11 mouse cellular contexts compared by ENCODE assay signal in the genomic region with DNA sequence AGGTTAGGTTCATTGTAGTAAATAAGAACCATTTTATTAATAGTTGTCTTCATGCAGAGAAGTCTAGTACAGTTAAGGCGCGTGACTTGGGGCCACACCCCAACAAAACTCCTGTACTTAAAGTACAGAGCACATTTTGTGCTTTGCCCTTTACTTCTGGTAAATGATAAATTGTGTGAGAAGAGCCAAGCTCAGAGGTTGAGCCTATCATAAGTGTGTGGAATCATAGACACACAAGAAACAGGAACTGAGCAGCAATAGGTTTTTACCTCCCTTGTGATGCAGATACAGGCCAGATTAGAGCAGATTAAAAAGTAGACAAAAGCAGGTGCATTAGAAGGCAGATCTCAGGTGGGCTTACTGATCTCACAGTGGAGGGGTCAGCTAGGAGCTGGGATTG. TPM values are rescaled to one million over a fixed set of nuclear protein-coding genes. Genes with fewer than 3 reads are reported as not detected.
A peak's percentile ranks its signal among the peaks of the same experiment; 100 is the strongest.
DNase-seq lines count a peak whose midpoint lies in the region; ATAC-seq and TF ChIP-seq lines count a peak whose summit lies in the region.
"Had no signal": no experiment of that assay in that cellular context is flagged by ENCODE, and none has a peak within 500 bp of the region (broad histone marks: within the 10 kb centered on the region; RNA-seq: fewer than 3 reads in every experiment).

No protein-coding gene starts in this region.

- no peak for TF ChIP-seq CTCF in liver, embryonic 14.5 days (IDR thresholded peaks at IDR 0.05; ENCODE audit: low read depth)
- TF ChIP-seq CTCF in cerebellum, adult 2 months (IDR thresholded peaks at IDR 0.05; ENCODE audit: borderline replicate concordance, insufficient read depth, low read depth, low read length), result no peak

- H3K9me3 ChIP-seq in heart, embryonic 10.5 days, result no peaks in the 10 kb centered on the region
- no peaks in the 10 kb centered on the region for H3K9me3 ChIP-seq in liver, embryonic 11.5 days (ENCODE audit: control insufficient read depth, low read length)
- H3K9me3 ChIP-seq in forebrain, embryonic 11.5 days (ENCODE audit: control insufficient read depth, low read length), result no peaks in the 10 kb centered on the region
- no peaks in the 10 kb centered on the region for H3K9me3 ChIP-seq in liver, embryonic 14.5 days (ENCODE audit: control insufficient read depth, low read length)

- peaks cover 30% of the 10 kb centered on the region for H3K36me3 ChIP-seq in heart, embryonic 10.5 days
- H3K36me3 ChIP-seq in liver, embryonic 11.5 days (ENCODE audit: control insufficient read depth, insufficient read depth, low read length), result peaks cover 6% of the 10 kb centered on the region; the same call in 1 of the 2 replicates
- no peaks in the 10 kb centered on the region; the same call in 1 of the 2 replicates for H3K36me3 ChIP-seq in forebrain, embryonic 11.5 days (ENCODE audit: control insufficient read depth, insufficient read depth, low read length)
- H3K36me3 ChIP-seq in liver, embryonic 14.5 days (replicated peaks; ENCODE audit: control insufficient read depth, insufficient read depth, low read depth), result peaks cover 46% of the 10 kb centered on the region

- DNase-seq in heart, embryonic 10.5 days (ENCODE audit: low spot score), result no peak
- DNase-seq in heart, adult 18-20 months, result no peak
- no peak for DNase-seq in liver, embryonic 11.5 days (ENCODE audit: low spot score)
- DNase-seq in liver, result no peak
- no peak for DNase-seq in forebrain, embryonic 11.5 days (ENCODE audit: low spot score)
- no peak for DNase-seq in liver, embryonic 14.5 days (ENCODE audit: low read depth in 3 of 3, low spot score in 3 of 3)
- DNase-seq in spleen, adult 18-20 months, result no peak
- no peak for DNase-seq in cerebellum, adult 2 months
- DNase-seq: cerebellum, adult 9-11 months; retina, postnatal 1 day had no signal

- H3K27ac ChIP-seq in heart, embryonic 10.5 days, result 0 out of 2 replicates have a peak overlapping the region, but pooled peaks have one; percentile 31
- H3K27ac ChIP-seq in liver, embryonic 11.5 days (ENCODE audit: low read depth, low read length), result no peak overlapping the region
- H3K27ac ChIP-seq in forebrain, embryonic 11.5 days (ENCODE audit: low read depth, low read length), result no peak overlapping the region
- H3K27ac ChIP-seq in liver, embryonic 14.5 days, result no peak overlapping the region
- no peak overlapping the region for H3K27ac ChIP-seq in cerebellum, adult 2 months (ENCODE audit: insufficient read depth, low read length)
- H3K27ac ChIP-seq: hindbrain, postnatal 0 days had no signal

- H3K4me2 ChIP-seq in liver, embryonic 11.5 days, result peak overlapping the region; percentile 44
- peak overlapping the region; percentile 21; the same call in 1 of the 2 replicates for H3K4me2 ChIP-seq in forebrain, embryonic 11.5 days (ENCODE audit: low read depth, low read length, severe bottlenecking)
- H3K4me2 ChIP-seq in liver, embryonic 14.5 days (ENCODE audit: low read depth), result peak overlapping the region; percentile 70

- no peak overlapping the region for H3K9ac ChIP-seq in liver, embryonic 11.5 days (ENCODE audit: low read depth, low read length)
- H3K9ac ChIP-seq in forebrain, embryonic 11.5 days (ENCODE audit: low read length), result no peak overlapping the region
- H3K9ac ChIP-seq in liver, embryonic 14.5 days (replicated peaks), result peak overlapping the region; percentile 37

- no peaks in the 10 kb centered on the region for H3K27me3 ChIP-seq in heart, embryonic 10.5 days (ENCODE audit: insufficient read depth, poor library complexity, severe bottlenecking)
- H3K27me3 ChIP-seq in liver, embryonic 11.5 days (replicated peaks; ENCODE audit: control insufficient read depth, insufficient read depth, low read length), result no peaks in the 10 kb centered on the region
- no peaks in the 10 kb centered on the region for H3K27me3 ChIP-seq in forebrain, embryonic 11.5 days (ENCODE audit: control insufficient read depth, insufficient read depth, low read length)
- no peaks in the 10 kb centered on the region for H3K27me3 ChIP-seq in liver, embryonic 14.5 days (ENCODE audit: control insufficient read depth, insufficient read depth, low read length)
- no peaks in the 10 kb centered on the region for H3K27me3 ChIP-seq in cerebellum, adult 2 months (ENCODE audit: control insufficient read depth, insufficient read depth, low read length)

- TF ChIP-seq POLR2A in cerebellum, adult 2 months (IDR thresholded peaks at IDR 0.05; ENCODE audit: borderline replicate concordance, insufficient read depth, low read length), result no peak

- 97% methylated on average over 2 of the region's 2 CpGs for WGBS in heart, embryonic 10.5 days
- WGBS in liver, embryonic 11.5 days, result 99% methylated on average over 2 of the region's 2 CpGs
- WGBS in forebrain, embryonic 11.5 days, result 99% methylated on average over 2 of the region's 2 CpGs
- WGBS in liver, embryonic 14.5 days (ENCODE audit: insufficient replicate concordance), result 89% methylated on average over 2 of the region's 2 CpGs
- WGBS in cerebellum, adult 2 months, result 99% methylated on average over 2 of the region's 2 CpGs

- TF ChIP-seq EP300 in liver, embryonic 14.5 days (IDR thresholded peaks at IDR 0.05; ENCODE audit: low read depth), result no peak

- H3K4me1 ChIP-seq in heart, embryonic 10.5 days, result peaks cover 21% of the 10 kb centered on the region
- H3K4me1 ChIP-seq in liver, embryonic 11.5 days (replicated peaks; ENCODE audit: control insufficient read depth, insufficient read depth, low read length), result peaks cover 11% of the 10 kb centered on the region
- peaks cover 7% of the 10 kb centered on the region; the same call in 1 of the 2 replicates for H3K4me1 ChIP-seq in forebrain, embryonic 11.5 days (replicated peaks; ENCODE audit: control insufficient read depth, insufficient read depth, low read length)
- peaks cover 15% of the 10 kb centered on the region in 2 experiments; a peak in 3 of 4 replicates for H3K4me1 ChIP-seq in liver, embryonic 14.5 days (replicated peaks; ENCODE audit: control insufficient read depth in 2 of 2, insufficient read depth in 2 of 2, low read length in 1 of 2)
- H3K4me1 ChIP-seq in cerebellum, adult 2 months (ENCODE audit: control insufficient read depth, insufficient read depth, low read length), result no peaks in the 10 kb centered on the region

- H3K4me3 ChIP-seq in heart, embryonic 10.5 days, result 0 out of 2 replicates have a peak overlapping the region, but pooled peaks have one; percentile 16
- no peak overlapping the region; the same call in 1 of the 2 replicates for H3K4me3 ChIP-seq in liver, embryonic 11.5 days (ENCODE audit: low read depth, low read length)
- H3K4me3 ChIP-seq in forebrain, embryonic 11.5 days (ENCODE audit: low read depth, low read length), result no peak overlapping the region
- H3K4me3 ChIP-seq in liver, embryonic 14.5 days (ENCODE audit: insufficient read depth in 1 of 2, low read depth in 2 of 2, low read length in 2 of 2), result peak overlapping the region; percentile 25 to 82; a peak in 3 of 4 replicates
- H3K4me3 ChIP-seq in cerebellum, adult 2 months (replicated peaks; ENCODE audit: insufficient read depth, low read depth, low read length), result no peak overlapping the region

- no peak for ATAC-seq in liver, embryonic 11.5 days (replicated peaks; ENCODE audit: low FRiP score)
- no peak for ATAC-seq in forebrain, embryonic 11.5 days (replicated peaks; ENCODE audit: low FRiP score)
- ATAC-seq in liver, embryonic 14.5 days (ENCODE audit: insufficient read depth), result no peak
- ATAC-seq: hindbrain, postnatal 0 days had no signal

RNA-seq across cellular contexts. Expression of a gene that starts 3.0 kb away (rescaled TPM):
- polyA plus RNA-seq in heart, embryonic 10.5 days (2016; fragmentation: Nextera tagmentation; extraction: Ambion mirVana), result 30.1 and 30.8 TPM in 2 replicates
- total RNA-seq in heart, adult 18-20 months (2021), result under 1 TPM; 0.25 to 0.26 TPM
- polyA plus RNA-seq in liver, embryonic 11.5 days (2014; fragmentation: Nextera tagmentation; extraction: Ambion mirVana), result 42.0 and 47.7 TPM in 2 replicates
- 34.9 and 36.7 TPM in 2 replicates for polyA plus RNA-seq in forebrain, embryonic 11.5 days (2014; fragmentation: Nextera tagmentation; extraction: Ambion mirVana)
- polyA plus RNA-seq in liver, embryonic 14.5 days (2012; rRNA removed), result 22.6 and 23.9 TPM in 2 replicates
- polyA plus RNA-seq in liver, embryonic 14.5 days (2014; fragmentation: Nextera tagmentation; extraction: Ambion mirVana), result 30.1 and 37.8 TPM in 2 replicates
- 0.39 and 0.41 TPM in 2 replicates for polyA plus RNA-seq in cerebellum, adult 2 months (2012; rRNA removed)

RNA-seq across cellular contexts. Expression of a gene that starts 3.2 kb away (rescaled TPM):
- polyA plus RNA-seq in heart, embryonic 10.5 days (2016; fragmentation: Nextera tagmentation; extraction: Ambion mirVana), result 52.0 and 56.7 TPM in 2 replicates
- total RNA-seq in heart, adult 18-20 months (2021), result 1 to 10 TPM in 1 of 2 experiments, under 1 TPM in 1; 0.95 to 1.2 TPM
- 76.5 and 88.3 TPM in 2 replicates for polyA plus RNA-seq in liver, embryonic 11.5 days (2014; fragmentation: Nextera tagmentation; extraction: Ambion mirVana)
- 120 and 131 TPM in 2 replicates for polyA plus RNA-seq in forebrain, embryonic 11.5 days (2014; fragmentation: Nextera tagmentation; extraction: Ambion mirVana)
- 24.3 and 45.1 TPM in 2 replicates for polyA plus RNA-seq in liver, embryonic 14.5 days (2012; rRNA removed)
- 88.3 and 88.4 TPM in 2 replicates for polyA plus RNA-seq in liver, embryonic 14.5 days (2014; fragmentation: Nextera tagmentation; extraction: Ambion mirVana)
- 0.32 and 0.39 TPM in 2 replicates for polyA plus RNA-seq in cerebellum, adult 2 months (2012; rRNA removed)

RNA-seq across cellular contexts. Expression of a gene that starts 41.3 kb away (rescaled TPM):
- polyA plus RNA-seq in heart, embryonic 10.5 days (2016; fragmentation: Nextera tagmentation; extraction: Ambion mirVana), result 58.3 and 65.4 TPM in 2 replicates
- 10 to 100 TPM; 66.3 to 68.9 TPM for total RNA-seq in heart, adult 18-20 months (2021)
- 64.6 and 66.9 TPM in 2 replicates for polyA plus RNA-seq in liver, embryonic 11.5 days (2014; fragmentation: Nextera tagmentation; extraction: Ambion mirVana)
- 37.7 and 39.5 TPM in 2 replicates for polyA plus RNA-seq in forebrain, embryonic 11.5 days (2014; fragmentation: Nextera tagmentation; extraction: Ambion mirVana)
- polyA plus RNA-seq in liver, embryonic 14.5 days (2012; rRNA removed), result 7.1 and 11.7 TPM in 2 replicates
- 28.5 and 30.2 TPM in 2 replicates for polyA plus RNA-seq in liver, embryonic 14.5 days (2014; fragmentation: Nextera tagmentation; extraction: Ambion mirVana)
- 24.7 and 28.0 TPM in 2 replicates for polyA plus RNA-seq in cerebellum, adult 2 months (2012; rRNA removed)

RNA-seq across cellular contexts. Expression of a gene that starts 53.6 kb away (rescaled TPM):
- polyA plus RNA-seq in heart, embryonic 10.5 days (2016; fragmentation: Nextera tagmentation; extraction: Ambion mirVana), result 26.4 and 37.4 TPM in 2 replicates
- total RNA-seq in heart, adult 18-20 months (2021), result 10 to 100 TPM; 23.1 to 25.1 TPM
- polyA plus RNA-seq in liver, embryonic 11.5 days (2014; fragmentation: Nextera tagmentation; extraction: Ambion mirVana), result 21.5 and 25.3 TPM in 2 replicates
- 32.1 and 39.5 TPM in 2 replicates for polyA plus RNA-seq in forebrain, embryonic 11.5 days (2014; fragmentation: Nextera tagmentation; extraction: Ambion mirVana)
- polyA plus RNA-seq in liver, embryonic 14.5 days (2012; rRNA removed), result 6.1 and 7.9 TPM in 2 replicates
- 6.6 and 9.0 TPM in 2 replicates for polyA plus RNA-seq in liver, embryonic 14.5 days (2014; fragmentation: Nextera tagmentation; extraction: Ambion mirVana)
- 29.5 and 32.5 TPM in 2 replicates for polyA plus RNA-seq in cerebellum, adult 2 months (2012; rRNA removed)

Comparison
In these comparisons a context has a peak if more than half of its experiments do, and no peak if none do; other contexts are left out.
1. H3K4me3 ChIP-seq: peak in heart, embryonic 10.5 days (single experiment) and liver, embryonic 14.5 days (2 of 2); none in liver, embryonic 11.5 days (single experiment), forebrain, embryonic 11.5 days (single experiment) and cerebellum, adult 2 months (single experiment).
2. RNA of a gene that starts 3.0 kb away (polyA plus RNA-seq): 42.0 to 47.7 TPM in liver, embryonic 11.5 days, 34.9 to 36.7 TPM in forebrain, embryonic 11.5 days, 30.1 to 30.8 TPM in heart, embryonic 10.5 days and 22.6 to 37.8 TPM in liver, embryonic 14.5 days; 0.39 to 0.41 TPM in cerebellum, adult 2 months; every median in the first group is over 10 times any median in the second.
3. RNA of a gene that starts 3.2 kb away (polyA plus RNA-seq): 120 to 131 TPM in forebrain, embryonic 11.5 days, 24.3 to 88.4 TPM in liver, embryonic 14.5 days, 76.5 to 88.3 TPM in liver, embryonic 11.5 days and 52.0 to 56.7 TPM in heart, embryonic 10.5 days; 0.32 to 0.39 TPM in cerebellum, adult 2 months; every median in the first group is over 10 times any median in the second.
4. Peak in every context shown above with its lines, with median percentiles within 50 percentile points of each other: H3K4me2 ChIP-seq.